Mouse (Mus musculus) gonadal fat pad, adult 2 months (tissue): ENCODE measurements around the gene Cryga. TPM values are rescaled to one million over a fixed set of nuclear protein-coding genes. Genes with fewer than 3 reads are reported as not detected.
A peak's percentile ranks its signal among the peaks of the same experiment; 100 is the strongest.

Source experiments
- DNase-seq: peaks from one replicate; pipeline ENCODE4 v3.0.0-alpha.2; 2012; ENCODE audit warnings: low read depth
- polyA plus RNA-seq: library from polyadenylated mRNA; depleted of rRNA; stranded (reverse); fragments of >200 nt; gene quantifications from 2 replicates; pipeline ENCODE4 v1.2.3, GENCODE M21; 2012; rRNA removed

Gene Cryga
- not detected in 2 replicates for polyA plus RNA-seq

DNA sequence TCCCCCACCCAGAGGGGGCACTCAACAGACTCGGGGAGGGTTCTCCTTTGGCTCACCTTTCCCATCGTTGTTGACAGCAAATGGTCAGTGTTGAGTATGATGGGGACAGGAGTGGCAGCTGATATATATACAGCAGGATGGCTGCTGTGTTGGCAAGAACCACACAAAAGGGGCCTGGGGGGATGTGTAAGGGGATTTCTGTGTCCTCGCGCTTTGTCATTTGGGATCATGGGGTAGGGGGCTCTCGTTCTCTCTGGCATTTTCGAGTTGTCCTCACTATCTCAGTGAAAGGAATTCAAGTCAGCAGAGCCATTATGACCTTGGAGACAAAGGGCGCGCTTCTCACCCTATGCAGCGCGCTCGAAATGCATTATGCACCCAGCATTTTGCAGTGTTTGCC, at the start of gene Cryga:
Gene Cryga, minus strand, starts transcription at position 101 of the 400 bp plus-strand sequence.
- no peak for DNase-seq

DNA sequence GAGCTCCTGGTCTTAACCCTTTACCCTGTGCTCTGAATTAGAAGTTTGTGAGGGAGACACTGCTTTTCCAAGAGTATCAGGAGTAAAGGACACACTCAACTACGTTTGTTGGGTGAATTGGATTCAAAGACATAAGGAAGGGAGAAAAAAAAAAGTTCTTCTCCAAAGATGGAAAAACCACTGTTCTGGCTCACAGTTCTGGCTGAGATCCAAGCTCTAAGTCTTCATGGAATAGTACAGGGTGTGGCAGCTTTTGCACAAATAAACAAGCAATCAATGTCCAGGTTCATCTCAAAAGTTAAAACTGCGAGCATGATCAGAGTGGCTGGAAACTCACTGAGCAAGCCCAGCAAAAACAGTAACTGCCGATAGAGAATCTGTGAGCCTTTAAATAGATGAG, 44.8 kb upstream of the Cryga start:
- no peak for DNase-seq

DNA sequence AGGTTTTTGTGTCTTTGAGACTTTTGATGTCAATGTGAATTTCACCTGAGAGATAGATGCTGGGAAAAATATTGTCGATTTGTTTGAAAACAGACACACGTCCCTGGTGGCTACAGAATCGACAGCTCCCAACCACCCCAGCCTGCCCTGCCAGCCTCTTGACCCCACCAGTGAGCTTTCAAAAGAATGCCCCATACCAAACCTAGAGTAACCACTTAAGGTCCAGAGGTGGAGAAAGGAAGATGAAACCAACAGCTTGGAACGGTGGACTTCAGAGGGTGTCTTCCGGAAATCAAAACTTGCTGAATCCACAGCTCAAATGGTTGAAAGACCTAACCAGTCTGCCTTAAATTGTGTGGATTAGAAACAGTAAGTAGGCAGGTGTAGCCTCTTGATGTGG, 44.2 kb upstream of the Cryga start:
- DNase-seq = no peak

DNA sequence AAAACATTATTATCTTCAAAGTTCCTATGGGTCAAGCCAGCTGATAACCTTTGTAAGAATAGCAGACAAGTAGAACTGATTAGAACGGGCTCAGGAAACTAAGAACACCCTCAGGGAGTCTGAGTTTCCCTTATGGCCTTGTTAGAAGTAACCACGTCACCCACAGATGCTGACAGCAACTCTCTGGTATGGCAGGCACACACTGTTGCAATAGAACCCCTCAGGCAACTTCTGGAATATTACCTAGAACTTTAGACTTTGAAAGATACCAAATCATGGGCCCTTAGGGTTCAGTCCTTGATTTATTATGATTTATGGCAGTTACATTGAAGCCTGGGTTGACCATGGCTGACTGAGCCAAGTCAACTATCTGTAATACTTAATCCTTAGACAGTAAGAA, 43.4 kb upstream of the Cryga start:
- no peak for DNase-seq

DNA sequence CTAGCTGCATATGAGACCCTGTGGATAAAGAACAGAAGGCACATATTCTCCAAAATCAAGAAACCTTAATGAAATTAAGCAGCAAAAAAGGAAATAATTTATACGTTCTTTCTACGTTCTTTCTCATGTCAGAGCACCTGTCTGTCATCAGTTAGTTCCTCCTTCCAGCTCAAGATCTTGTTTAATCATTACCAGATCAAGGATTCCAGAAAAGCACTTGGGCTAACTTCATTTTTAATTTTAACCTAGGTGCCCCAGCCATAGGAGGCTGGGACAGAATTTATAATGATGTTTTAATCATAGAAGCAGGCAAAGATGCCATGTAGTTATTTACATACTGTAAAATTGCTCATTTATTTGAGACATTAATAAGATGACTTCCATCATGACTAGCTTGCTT, 41.6 kb upstream of the Cryga start:
- no peak for DNase-seq

DNA sequence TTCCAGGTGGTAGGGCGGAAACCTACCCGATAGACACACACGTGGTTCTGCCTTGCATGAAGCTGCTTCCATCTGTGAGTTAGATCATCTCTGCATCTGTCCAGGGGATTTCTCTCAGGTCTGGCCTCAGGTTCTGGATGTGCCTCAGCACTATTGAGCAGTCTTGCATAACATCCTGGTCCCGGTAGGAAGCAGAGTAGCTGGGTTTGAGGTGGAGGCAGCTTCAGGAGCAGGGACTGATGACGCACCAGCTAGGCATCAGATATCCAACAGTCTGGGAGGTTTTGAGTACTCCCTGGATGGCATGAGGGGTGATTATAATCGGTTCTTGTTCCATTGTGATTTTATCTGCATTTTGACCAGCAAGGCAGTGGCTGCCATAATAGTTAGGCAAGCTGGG, 34.4 kb upstream of the Cryga start:
- no peak for DNase-seq

DNA sequence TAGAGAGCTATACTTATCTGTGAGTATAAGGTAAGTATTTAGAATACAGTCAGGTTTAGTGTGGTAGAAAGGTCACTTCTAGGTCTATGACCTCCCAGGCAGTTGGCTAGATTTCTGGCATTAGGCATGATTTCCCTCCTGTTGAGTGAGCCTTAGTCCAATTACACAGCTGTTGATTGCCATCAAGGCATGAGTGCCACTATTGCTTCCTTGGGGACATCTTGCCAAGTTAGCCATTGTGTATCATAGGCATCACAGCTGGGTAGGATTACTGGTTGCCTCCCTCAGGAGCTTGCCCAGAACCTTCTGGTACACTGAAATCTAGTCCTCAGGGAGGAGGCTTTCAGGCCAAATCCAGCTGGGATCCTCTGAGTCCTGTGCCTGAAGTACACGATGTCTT, 29.7 kb upstream of the Cryga start:
- no peak for DNase-seq

DNA sequence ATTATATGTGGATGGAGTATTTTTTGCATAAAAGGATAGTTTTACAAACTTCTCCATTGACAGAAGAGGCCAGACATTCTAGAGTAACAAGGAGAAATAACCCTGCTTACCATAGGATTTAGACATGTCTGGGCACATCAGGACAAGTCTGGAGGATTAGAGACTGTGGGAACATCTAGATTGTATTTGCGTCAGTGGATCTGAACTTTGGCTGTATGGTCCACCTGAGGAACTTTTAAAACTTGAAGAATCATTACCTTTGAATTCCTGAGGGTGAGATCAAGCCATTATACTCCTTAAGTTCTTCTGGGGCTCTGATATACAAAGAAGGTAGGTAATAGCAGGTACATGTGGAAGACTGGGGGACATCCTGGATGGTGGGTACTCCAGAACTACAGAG, 28.5 kb upstream of the Cryga start:
- no peak for DNase-seq

DNA sequence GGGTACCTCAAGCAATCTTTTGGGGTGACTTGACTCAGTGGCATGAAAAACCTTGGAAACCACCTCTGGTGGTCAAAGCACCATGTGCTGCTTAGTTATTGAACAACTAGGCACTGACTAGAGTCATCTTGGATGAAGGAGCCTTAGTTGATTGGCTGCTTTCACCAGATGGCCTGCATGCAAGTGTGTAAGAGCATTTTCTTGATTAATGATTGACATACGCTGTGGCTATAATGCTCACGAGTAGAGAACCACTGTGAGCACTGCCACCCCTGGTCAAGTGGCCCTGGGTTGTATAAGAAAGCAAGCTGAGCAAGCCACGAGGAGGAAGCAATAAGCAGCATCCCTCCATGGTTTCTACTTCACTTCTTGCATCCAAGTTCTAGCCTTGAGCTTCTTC, 27.1 kb upstream of the Cryga start:
- no peak for DNase-seq

DNA sequence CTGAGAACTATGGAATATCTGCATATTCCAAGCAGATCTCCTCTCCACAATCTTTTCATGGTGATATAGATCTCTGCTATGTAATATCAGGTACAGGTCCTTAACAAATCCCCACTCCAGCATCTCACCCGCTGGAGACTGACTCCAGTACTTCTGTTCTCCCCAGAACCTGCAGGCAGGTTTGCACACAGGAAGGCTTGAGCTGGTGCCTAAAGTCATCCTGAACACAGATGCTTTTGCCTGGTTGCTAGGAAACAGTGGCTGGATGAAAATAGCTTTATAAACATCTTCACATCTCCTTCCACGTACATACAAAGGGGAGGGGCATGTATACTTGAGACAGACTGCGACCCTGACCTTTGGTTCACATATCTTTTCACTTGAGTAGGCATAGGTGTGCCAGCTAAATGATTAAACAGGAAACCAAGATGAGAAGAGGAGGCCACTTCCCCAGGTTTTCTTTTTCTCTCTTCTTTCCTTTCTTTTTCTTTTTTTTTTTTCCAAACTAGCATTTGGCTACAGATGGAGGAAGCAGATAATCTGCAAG, 26.5 kb upstream of the Cryga start:
- DNase-seq = no peak

DNA sequence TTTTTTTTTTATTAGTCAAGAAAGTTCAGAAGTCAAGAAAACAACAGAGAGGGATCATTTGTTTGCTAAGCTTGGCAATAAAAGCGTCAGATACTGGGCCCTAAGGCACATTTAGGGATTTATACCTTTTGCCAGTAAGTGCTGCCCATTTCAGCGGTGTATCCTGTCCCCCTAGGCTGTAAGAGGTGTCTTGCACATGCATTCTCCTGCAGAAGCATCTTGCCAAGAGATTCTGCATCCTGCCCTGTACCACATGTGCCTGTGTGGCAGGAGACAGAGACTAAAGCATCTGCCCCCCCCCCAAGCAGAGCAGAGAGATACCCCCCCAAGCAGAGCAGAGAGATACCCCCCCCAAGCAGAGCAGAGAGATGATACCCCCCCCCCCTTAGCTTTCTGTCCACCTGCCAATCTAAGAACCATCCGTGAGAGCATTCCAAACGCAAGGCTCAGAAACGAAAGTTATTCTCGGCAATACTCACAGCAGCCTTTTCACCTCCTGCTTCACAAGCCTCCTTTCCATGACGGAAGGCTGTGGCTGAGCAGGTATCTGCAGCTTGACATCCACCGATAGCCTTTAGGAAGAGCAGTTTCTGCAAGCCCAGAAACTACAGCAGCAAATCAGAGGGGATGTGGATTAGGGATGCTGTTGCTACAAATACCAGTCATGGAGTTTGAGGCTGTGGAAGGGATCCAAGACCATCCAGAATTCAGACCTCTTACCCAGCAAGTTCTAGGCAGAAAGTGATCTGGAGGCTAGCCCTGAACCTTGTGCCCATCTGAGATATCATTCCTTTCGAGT, 19.6 kb upstream of the Cryga start, which contains the start of gene D630023F18Rik:
Gene D630023F18Rik, minus strand, starts transcription at position 641 of the 799 bp plus-strand sequence.
- no peak for DNase-seq

DNA sequence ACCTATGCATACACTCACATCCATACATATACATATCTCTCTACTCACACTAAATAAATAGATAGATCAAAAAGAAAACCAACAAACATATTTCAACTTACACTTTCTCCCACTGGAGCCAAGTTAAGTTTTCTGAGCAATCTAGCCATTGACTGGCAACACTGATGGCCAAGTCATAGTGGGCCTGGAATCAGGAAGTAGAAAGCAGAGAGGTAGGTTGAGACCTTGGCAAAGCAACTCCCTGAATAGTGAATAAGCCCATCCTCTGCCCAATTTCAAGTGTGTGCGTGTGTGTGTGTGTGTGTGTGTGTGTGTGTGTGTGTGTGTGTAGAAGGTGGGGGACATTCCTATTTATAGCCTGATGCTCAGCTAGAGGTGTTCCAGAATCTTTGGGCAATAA, 16.3 kb upstream of the Cryga start, which contains the start of gene Gm28845:
Gene Gm28845, minus strand, starts transcription at position 121 of the 400 bp plus-strand sequence.
- no peak for DNase-seq

DNA sequence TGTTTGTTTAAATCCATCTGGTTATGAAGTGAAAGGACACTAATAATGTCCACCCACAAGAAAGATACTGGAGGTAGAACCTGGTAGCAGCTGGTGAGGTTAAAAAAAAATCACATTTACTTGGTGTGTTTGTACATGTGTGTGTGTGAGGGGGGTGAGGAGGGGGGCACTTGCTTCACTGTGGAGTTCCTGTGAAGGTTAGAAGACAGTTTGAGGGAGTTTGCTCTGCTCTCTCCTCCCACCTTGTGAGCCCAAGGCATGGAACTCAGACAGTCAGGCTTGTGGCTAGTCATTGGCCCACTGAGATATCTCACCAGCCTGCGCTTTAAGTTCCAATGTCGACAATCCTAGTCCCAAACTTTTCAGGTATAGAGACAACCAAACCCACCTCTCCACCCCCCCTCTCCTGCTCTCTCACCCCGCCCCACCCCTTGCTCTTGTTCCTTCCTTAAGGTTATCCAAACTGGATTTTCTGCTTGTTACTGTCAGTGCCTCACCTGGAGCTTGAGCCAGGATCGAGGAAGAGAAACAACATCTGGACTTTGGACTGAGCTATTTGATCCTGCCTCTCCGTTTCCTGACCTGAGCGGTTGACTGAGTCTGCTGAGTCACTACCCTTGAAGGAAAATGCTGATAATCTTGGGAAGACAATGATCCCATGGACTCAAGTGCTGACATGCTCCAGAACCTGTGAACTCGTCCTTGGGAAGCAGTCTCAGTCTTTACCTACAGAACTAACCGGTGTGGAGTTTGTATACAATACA, 15.2 kb upstream of the Cryga start:
- DNase-seq = no peak

DNA sequence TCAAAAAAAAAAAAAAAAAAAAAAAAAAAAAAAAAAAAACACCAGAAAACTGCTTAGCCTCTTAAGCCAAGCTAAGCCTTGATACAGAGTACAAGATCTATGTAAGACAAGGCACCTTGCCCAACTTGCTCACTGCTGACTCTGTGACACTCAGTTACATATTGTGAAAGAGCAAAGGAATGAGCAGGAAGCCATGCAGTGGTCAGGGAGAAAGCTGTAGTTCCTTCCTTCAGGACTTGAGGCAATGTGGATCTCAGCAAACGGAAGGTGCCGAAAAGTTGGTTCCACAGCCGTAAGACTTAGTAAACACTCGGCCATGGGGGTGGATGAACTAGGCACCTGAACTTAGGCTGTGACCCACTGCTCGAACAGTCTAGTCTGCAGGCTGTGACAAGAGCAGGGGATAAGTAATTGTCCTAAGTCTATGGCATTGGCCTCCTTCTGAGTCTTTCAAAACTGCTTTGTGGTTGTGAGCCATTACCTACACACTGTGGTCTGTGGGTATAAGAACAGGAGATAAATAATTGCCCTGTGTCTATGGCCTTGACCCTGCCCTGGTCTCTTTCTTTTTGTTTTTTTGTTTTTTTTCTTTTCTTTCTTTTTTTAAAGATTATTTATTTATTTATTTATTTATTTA, 10.5 kb upstream of the Cryga start:
- peak; percentile 93 for DNase-seq

DNA sequence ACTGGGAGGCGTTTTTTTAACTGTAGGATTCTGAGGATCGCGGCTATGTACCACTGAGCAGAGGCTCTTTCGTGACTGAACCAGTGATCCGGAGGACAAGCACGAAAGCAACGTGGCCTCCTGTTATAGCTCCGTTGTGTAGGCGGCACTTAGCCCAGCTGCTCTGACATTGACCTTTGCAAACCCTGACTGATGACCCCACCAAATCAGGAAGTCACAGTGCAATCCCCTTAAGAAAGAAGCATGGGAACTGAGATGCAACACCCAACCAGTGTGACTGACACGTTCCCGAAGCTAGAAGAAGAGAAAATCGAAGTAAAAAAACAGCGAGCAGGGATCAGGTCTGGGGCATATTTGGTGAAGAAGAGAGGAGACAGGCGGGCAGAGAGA, 9.6 kb upstream of the Cryga start:
- no peak for DNase-seq

DNA sequence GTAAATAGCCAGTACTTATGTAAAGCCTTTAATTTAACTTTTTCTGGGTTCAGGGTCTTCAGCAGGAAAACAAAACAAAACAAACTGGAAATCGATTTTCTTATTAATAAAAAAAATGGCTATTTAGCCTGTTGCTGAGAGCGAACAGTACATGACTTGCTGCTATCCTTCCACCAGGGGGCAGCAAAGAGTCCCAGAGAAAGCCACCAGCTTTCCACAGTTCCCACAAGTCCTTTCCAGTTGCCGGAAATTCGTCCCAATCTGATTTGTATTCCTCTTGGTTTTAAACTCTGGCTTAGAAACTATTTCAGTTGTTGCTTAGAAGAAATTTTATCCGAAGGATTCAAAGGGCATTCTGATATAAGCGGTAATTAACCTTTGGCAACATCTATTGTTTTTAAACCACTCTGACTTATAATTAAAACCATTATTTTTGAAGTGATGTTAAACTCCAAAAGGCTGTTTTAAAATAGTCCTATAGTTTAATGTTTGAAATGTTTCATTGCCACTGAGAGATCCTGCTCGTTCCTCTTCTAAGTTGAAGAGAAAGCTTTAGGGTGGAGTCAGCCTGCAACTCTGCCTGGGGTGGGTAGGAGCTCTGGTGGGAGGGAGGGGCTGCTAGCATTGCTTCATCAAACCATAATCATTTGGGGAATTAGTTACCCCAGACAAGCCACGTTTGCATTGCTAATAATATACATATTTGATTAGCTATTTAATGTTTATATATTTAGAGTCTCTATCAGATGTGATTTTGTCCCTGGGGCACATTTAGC, 9.0 kb upstream of the Cryga start:
- DNase-seq = no peak

DNA sequence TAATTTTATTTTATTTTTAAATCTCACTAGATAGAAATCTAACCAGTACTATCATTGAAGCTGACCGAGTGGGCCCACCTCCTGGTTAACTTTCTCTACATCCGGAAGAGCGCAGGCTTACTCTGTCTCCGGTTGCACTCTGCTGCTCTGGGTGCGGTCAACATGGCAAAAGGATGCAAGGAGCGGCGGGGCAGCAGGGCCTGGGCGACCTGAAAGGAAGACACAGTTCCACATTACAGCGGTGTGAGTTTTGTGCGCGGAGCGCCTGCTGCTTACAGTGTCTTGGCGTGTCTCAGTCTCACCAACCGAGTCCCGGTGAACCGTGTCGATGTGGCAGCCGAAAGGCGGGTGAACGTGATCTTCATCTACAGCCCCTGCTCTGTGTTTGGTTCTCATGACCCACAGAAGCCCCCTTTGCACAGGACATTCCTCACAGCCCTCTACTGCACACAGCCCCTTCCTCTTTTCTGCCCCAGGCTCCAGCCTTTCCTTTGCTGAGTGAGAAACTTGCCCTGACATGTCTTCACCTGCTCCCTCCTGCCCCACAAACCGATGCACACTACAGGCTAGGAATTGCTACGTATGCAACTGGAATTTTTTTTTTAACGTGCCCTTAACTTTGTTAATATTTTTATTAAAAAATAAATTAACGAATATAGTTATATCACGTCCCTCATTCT, 6.7 kb upstream of the Cryga start:
- DNase-seq = no peak

DNA sequence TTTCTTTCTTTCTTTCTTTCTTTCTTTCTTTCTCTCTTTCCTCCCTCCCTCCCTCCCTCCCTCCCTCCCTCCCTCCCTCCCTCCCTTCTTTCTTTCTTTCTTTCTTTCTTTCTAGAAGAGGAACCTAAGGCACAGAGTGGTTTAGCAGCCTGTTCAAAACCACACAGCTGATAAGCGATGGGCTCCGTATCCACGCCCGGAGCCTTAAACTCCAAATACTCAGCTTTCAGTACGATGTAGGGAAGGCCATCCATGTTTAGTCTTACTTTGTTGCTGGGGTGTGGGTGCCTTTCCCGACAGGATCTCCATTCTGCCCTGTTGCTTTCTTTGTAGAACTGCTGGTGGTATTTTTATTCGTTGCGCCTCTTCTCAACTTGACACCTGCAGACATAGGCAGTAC, 6.0 kb upstream of the Cryga start:
- DNase-seq = no peak

DNA sequence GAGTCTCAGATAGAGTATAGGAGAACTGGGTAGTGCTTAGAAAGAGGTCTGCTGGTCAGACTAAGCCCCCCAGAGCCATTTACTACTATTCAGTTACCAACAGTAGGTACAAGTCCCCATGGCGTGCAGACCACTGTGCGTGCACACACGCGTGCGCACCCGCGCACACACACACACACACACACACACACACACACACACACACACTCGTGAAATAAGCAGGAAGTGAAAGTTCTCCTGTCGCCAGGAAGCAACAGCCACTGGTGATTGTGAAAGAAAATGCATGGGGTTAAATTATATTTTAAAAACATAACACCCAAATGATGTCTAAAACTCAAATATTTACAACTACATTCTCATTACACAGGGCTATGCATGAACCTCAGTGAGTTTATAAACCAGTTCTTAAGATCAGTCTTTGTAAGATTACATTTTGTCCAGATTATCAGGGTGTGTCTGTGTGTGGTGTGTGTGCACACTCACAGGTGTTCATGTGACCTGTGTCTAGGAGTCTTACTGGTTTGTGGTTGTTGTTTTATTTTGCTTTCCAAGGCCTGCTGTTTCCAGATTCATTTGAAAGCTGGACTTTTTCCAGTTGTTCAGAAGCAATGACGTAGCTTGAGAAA, 4.6 kb upstream of the Cryga start:
- DNase-seq = no peak

DNA sequence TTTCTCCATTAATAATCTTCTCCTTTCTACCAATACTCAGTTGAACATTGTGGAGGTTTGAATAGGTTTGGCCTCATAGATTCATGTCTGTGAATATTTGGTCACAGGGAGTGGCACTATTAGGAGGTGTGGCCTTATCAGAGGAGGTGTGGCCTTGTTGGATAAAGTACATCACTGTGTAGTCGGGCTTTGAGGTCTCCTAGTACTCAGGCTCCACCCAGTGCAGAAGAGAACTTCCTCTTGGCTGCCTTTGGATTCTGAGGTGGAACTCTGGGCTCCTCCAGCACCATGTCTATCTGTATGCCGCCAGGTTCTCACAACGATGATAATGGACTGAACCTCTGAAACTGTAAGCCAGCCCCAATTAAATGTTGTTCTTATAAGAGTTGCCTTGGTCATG, 6.2 kb downstream of the Cryga start:
- DNase-seq = no peak

DNA sequence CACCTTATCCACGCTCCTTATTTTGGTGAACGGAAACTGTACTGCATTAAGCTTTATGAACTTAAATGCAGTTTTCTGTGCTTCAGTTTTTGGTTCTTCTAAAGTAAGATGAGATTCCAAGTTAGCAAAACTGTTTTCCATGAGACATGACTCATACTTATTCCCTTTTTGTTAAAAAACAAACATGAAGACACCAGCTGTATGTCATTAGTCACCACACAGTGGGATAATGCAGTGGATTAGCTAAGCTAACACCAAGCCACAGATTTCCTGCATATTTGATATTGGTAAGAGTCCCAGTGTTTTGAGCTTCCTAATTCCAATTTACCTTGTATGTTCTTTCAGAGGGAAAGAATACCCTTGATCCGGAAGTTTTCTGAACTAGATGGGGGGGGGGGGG, 11.6 kb downstream of the Cryga start:
- no peak for DNase-seq
